Mouse (Mus musculus) hindbrain, embryonic 16.5 days (tissue): ENCODE results near the gene Lrrn4cl. TPM values are rescaled to one million over a fixed set of nuclear protein-coding genes. Genes with fewer than 3 reads are reported as not detected.

Experiments used
- ATAC-seq: fragments of 200-750 bp; cut with Nextera tagmentation; 2 replicates; pipeline ENCODE4 v1.8.0; 2017; ENCODE audit warnings: moderate TSS enrichment, moderate library complexity
- H3K27ac ChIP-seq: fragments of 300-500 bp; sonication (generic); 2 replicates; pipeline ENCODE4 v1.5.1; 2014; ENCODE audit warnings: low read depth, mild to moderate bottlenecking, control low read depth, low read length, moderate library complexity
- H3K27me3 ChIP-seq: fragments of 300-500 bp; sonication (generic); replicated peaks from 2 replicates; pipeline ENCODE4 v1.6.1; 2014; ENCODE audit warnings: low read length; ENCODE audit not compliant: control insufficient read depth, insufficient read depth
- H3K36me3 ChIP-seq: fragments of 300-500 bp; sonication (generic); 2 replicates; pipeline ENCODE4 v1.6.1; 2014; ENCODE audit warnings: mild to moderate bottlenecking, low read length, moderate library complexity, mixed read lengths; ENCODE audit not compliant: control insufficient read depth, insufficient read depth
- H3K4me1 ChIP-seq: fragments of 300-500 bp; sonication (generic); 2 replicates; pipeline ENCODE4 v1.6.1; 2014; ENCODE audit warnings: low read depth, low read length; ENCODE audit not compliant: control insufficient read depth, insufficient read depth
- H3K4me2 ChIP-seq: fragments of 300-500 bp; sonication (generic); 2 replicates; pipeline ENCODE4 v1.6.1; 2014; ENCODE audit warnings: mild to moderate bottlenecking, low read length, control low read depth, moderate library complexity
- H3K4me3 ChIP-seq: fragments of 300-500 bp; sonication (generic); 2 replicates; pipeline ENCODE4 v1.5.1; 2014; ENCODE audit warnings: mild to moderate bottlenecking, low read length, control low read depth, moderate library complexity
- H3K9ac ChIP-seq: fragments of 300-500 bp; sonication (generic); 2 replicates; pipeline ENCODE4 v1.6.1; 2014; ENCODE audit warnings: low read depth, mild to moderate bottlenecking, control low read depth, low read length, moderate library complexity
- H3K9me3 ChIP-seq: fragments of 300-500 bp; sonication (generic); 2 replicates; pipeline ENCODE4 v1.6.1; 2014; ENCODE audit warnings: mild to moderate bottlenecking, low read length, moderate library complexity; ENCODE audit not compliant: control insufficient read depth
- WGBS: fragments of 180-500 bp; shearing (Covaris S2); extraction: QIAGEN DNeasy Blood & Tissue Kit; methylation state at CpG from one replicate; pipeline ENCODE4 v1.1.7; 2014; 5-methylcytosine and 5-hydroxymethylcytosine counted together
- polyA plus RNA-seq: library from polyadenylated mRNA; unstranded; fragments of >200 nt; fragmentation: Nextera tagmentation; extraction: Ambion mirVana; gene quantifications from 2 replicates; pipeline ENCODE4 v1.2.1, GENCODE M21; 2015

Lrrn4cl gene
- polyA plus RNA-seq, 1 experiment from 2014 or later, result 0.94 TPM

- Histone ChIP-seq H3K27ac (peak within 1 kb of the TSS; percentile 76), H3K9ac (peak within 1 kb of the TSS; percentile 86), H3K36me3 (peaks cover 25% of the 10 kb centered on the region), H3K4me3 (peak within 1 kb of the TSS; percentile 75), H3K4me1 (peaks cover 11% of the 10 kb centered on the region), H3K4me2 (peak within 1 kb of the TSS; percentile 81), H3K27me3 (no peaks in the 10 kb centered on the region), H3K9me3 (no peaks in the 10 kb centered on the region)
- ATAC-seq, result peak; percentile 97
- WGBS, result 2% methylated on average over 59 of the region's 59 CpGs
These were observed 21.0 kb downstream of the Lrrn4cl start, which contains the start of gene Ubxn1 for GRCm38 (mm10) chr19:8871267-8872186. TSS of gene Ubxn1 (plus strand) at chr19:8871496.

GRCm38 (mm10) chr19:8872266-8872840 lies 21.8 kb downstream of the Lrrn4cl start:
- no peak overlapping the region for H3K27ac ChIP-seq
- peaks cover 11% of the 10 kb centered on the region for H3K4me1 ChIP-seq
- H3K36me3 ChIP-seq, result peaks cover 26% of the 10 kb centered on the region
- H3K4me2 ChIP-seq, result peak overlapping the region; percentile 81
- no peaks in the 10 kb centered on the region for H3K9me3 ChIP-seq
- peak overlapping the region; percentile 75 for H3K4me3 ChIP-seq
- H3K27me3 ChIP-seq, result no peaks in the 10 kb centered on the region
- no peak for ATAC-seq
- peak overlapping the region; percentile 86 for H3K9ac ChIP-seq
- WGBS, result 78% methylated on average over 10 of the region's 10 CpGs

GRCm38 (mm10) chr19:8875031-8875430 lies 24.5 kb downstream of the Lrrn4cl start:
- Histone ChIP-seq H3K4me3 (no peak overlapping the region), H3K27me3 (no peaks in the 10 kb centered on the region), H3K4me2 (no peak overlapping the region), H3K9me3 (no peaks in the 10 kb centered on the region), H3K9ac (no peak overlapping the region), H3K27ac (no peak overlapping the region), H3K4me1 (peaks cover 18% of the 10 kb centered on the region), H3K36me3 (peaks cover 30% of the 10 kb centered on the region)
- ATAC-seq, result no peak
- WGBS, result 96% methylated on average over 7 of the region's 7 CpGs

GRCm38 (mm10) chr19:8880311-8881033 lies 29.9 kb downstream of the Lrrn4cl start, which contains the start of gene Uqcc3:
TSS of gene Uqcc3 (minus strand) at chr19:8880923.
- Histone ChIP-seq H3K27me3 (no peaks in the 10 kb centered on the region), H3K4me3 (peak within 1 kb of the TSS; percentile 62), H3K9me3 (no peaks in the 10 kb centered on the region), H3K4me2 (peak within 1 kb of the TSS; percentile 86), H3K27ac (peak within 1 kb of the TSS; percentile 81), H3K4me1 (peaks cover 9% of the 10 kb centered on the region), H3K9ac (peak within 1 kb of the TSS; percentile 77), H3K36me3 (peaks cover 11% of the 10 kb centered on the region; the same call in 1 of the 2 replicates)
- peak; percentile 96 for ATAC-seq
- under 1% methylated on average over 42 of the region's 42 CpGs for WGBS

GRCm38 (mm10) chr19:8881034-8881392 lies 30.4 kb downstream of the Lrrn4cl start:
- 23% methylated on average over 3 of the region's 3 CpGs for WGBS
- Histone ChIP-seq H3K9ac (peak overlapping the region; percentile 77), H3K27ac (peak overlapping the region; percentile 81)

GRCm38 (mm10) chr19:8883616-8884015 lies 33.0 kb downstream of the Lrrn4cl start, which contains the start of the genes Lbhd1 and Gm49403:
TSS of gene Lbhd1 (plus strand) at chr19:8883732.
TSS of gene Gm49403 (plus strand) at chr19:8883930.
- Histone ChIP-seq H3K4me2 (no peak within 1 kb of the TSS), H3K9ac (no peak within 1 kb of the TSS), H3K9me3 (no peaks in the 10 kb centered on the region), H3K36me3 (no peaks in the 10 kb centered on the region), H3K27ac (no peak within 1 kb of the TSS), H3K27me3 (no peaks in the 10 kb centered on the region), H3K4me3 (no peak within 1 kb of the TSS), H3K4me1 (peaks cover 15% of the 10 kb centered on the region)
- ATAC-seq, result no peak
- WGBS, result 82% methylated on average over 3 of the region's 3 CpGs

More at GRCm38 (mm10) chr19:8881034-8881392, 30.4 kb downstream of the Lrrn4cl start:
- Histone ChIP-seq H3K36me3 (peaks cover 7% of the 10 kb centered on the region; the same call in 1 of the 2 replicates), H3K9me3 (no peaks in the 10 kb centered on the region), H3K4me2 (peak overlapping the region; percentile 86), H3K4me3 (peak overlapping the region; percentile 62), H3K27me3 (no peaks in the 10 kb centered on the region), H3K4me1 (peaks cover 9% of the 10 kb centered on the region)
- ATAC-seq, result no peak

- H3K4me2 ChIP-seq, result peak overlapping the region; percentile 71
- ATAC-seq, result no peak
- H3K9ac ChIP-seq, result no peak overlapping the region; the same call in 1 of the 2 replicates
- peaks cover 13% of the 10 kb centered on the region for H3K4me1 ChIP-seq
- no peaks in the 10 kb centered on the region for H3K9me3 ChIP-seq
- H3K36me3 ChIP-seq, result peaks cover 3% of the 10 kb centered on the region; the same call in 1 of the 2 replicates
- H3K4me3 ChIP-seq, result no peak overlapping the region
- H3K27me3 ChIP-seq, result no peaks in the 10 kb centered on the region
- H3K27ac ChIP-seq, result no peak overlapping the region
- WGBS, result 60% methylated on average over 1 of the region's 1 CpGs
These were observed 36.5 kb downstream of the Lrrn4cl start for GRCm38 (mm10) chr19:8886916-8887584.

- WGBS, result 15% methylated on average over 19 of the region's 19 CpGs
- H3K27ac ChIP-seq, result peak overlapping the region; percentile 77
- peak overlapping the region; percentile 71 for H3K4me2 ChIP-seq
These were observed 37.3 kb downstream of the Lrrn4cl start for GRCm38 (mm10) chr19:8887585-8888463.

More at GRCm38 (mm10) chr19:8887585-8888463, 37.3 kb downstream of the Lrrn4cl start:
- ATAC-seq, result no peak
- peak overlapping the region; percentile 72 for H3K9ac ChIP-seq
- H3K9me3 ChIP-seq, result no peaks in the 10 kb centered on the region
- H3K4me3 ChIP-seq, result peak overlapping the region; percentile 65
- peaks cover 3% of the 10 kb centered on the region; the same call in 1 of the 2 replicates for H3K36me3 ChIP-seq
- H3K27me3 ChIP-seq, result no peaks in the 10 kb centered on the region
- peaks cover 15% of the 10 kb centered on the region for H3K4me1 ChIP-seq
